Mouse (Mus musculus): ENCODE data around the gene Plch2. TPM values are rescaled to one million over a fixed set of nuclear protein-coding genes. Genes with fewer than 3 reads are reported as not detected.
A peak's percentile ranks its signal among the peaks of the same experiment; 100 is the strongest.

The Plch2 gene
- polyA plus RNA-seq, 1 experiment: not detected

DNA sequence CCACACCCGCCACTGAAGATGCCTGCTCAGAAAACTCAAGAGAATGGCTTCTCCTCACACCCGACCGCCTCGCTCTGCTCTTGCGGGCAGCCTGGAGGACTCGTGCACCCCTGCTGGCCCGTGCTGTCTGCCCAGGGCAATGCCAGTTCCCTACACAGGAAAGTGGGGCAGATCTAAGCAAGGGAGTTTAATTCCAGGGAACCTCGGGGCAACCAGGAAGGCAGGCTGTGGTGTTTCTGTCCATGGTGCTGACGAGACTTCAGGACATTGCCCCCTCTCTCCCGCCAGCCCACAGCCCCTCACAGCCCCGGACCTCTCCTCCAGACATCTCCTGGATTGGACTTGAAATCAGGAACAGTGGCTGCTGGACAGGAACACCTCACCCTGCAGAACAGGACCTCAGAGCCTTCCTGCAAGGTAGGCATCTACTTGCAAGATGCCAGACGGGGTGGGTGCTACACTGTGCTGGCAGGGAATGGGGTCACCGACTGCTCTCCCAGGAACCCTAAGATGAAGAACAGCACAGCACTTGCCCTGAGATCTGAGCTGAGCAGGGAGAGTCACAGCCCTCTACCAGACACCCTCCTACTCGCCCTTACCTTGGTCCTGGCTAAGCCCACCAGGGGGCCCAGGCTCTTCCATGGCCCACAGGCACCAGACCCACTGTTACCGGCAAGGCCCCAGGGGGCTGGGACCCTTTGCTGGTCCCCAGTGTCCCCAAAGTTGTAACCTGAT is 37.8 kb downstream of the Plch2 start:
- 43% methylated on average over 15 of the region's 15 CpGs for WGBS
- Histone ChIP-seq H3K4me1 (ENCODE audit: control insufficient read depth, insufficient read depth, low read length) (peaks cover 85% of the 10 kb centered on the region), H3K27ac (ENCODE audit: insufficient read depth, low read depth, low read length) (no peak overlapping the region), H3K4me3 (ENCODE audit: insufficient read depth, low read depth, low read length) (peak overlapping the region; percentile 28)
- no peak; the same call in 1 of the 2 replicates for TF ChIP-seq CTCF (IDR thresholded peaks at IDR 0.05; ENCODE audit: insufficient read depth, low read depth, low read length)
- no peak for TF ChIP-seq POLR2A (IDR thresholded peaks at IDR 0.05; ENCODE audit: insufficient read depth, low read depth, low read length)

GRCm38 (mm10) chr4:155018066-155018465 is 38.5 kb downstream of the Plch2 start:
- 86% methylated on average over 8 of the region's 8 CpGs for WGBS
- peak overlapping the region; percentile 28; the same call in 1 of the 2 replicates for H3K4me3 ChIP-seq (ENCODE audit: insufficient read depth, low read depth, low read length)
- H3K27ac ChIP-seq (ENCODE audit: insufficient read depth, low read depth, low read length): no peak overlapping the region

DNA sequence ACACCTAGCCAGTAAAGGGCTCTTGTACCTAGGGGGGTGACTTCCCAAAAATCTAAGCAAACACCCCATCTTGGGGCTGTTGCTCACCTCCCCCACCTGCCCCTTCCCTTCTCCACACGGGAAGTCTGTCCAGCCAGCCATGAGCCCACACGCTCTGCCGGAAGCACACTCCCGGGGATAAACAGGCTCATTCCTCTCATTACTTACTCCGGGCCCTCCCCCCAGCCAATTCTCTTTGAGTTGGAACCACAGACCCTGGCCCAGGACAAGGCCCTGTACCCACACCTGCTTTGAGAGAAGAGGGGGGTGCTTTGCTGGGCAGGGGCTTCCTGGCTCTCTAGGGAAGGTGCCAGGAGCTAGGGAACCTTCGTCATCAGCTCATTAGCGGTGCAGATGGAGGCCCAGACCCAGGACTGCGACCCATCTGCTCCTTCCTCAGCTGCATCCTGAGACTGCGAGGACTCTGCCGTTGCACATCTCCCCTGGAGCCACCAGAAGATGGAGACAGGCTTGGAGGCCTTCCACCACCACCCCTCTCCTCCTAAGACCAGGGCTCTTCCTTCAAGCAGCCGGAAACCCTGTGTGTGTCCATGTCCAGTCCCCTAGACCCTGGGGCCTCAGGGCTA is 39.2 kb downstream of the Plch2 start:
- 73% methylated on average over 11 of the region's 11 CpGs for WGBS
- no peak for TF ChIP-seq POLR2A (IDR thresholded peaks at IDR 0.05; ENCODE audit: insufficient read depth, low read depth, low read length)
- no peak for TF ChIP-seq CTCF (IDR thresholded peaks at IDR 0.05; ENCODE audit: insufficient read depth, low read depth, low read length)
- H3K4me1 ChIP-seq (ENCODE audit: control insufficient read depth, insufficient read depth, low read length): peaks cover 79% of the 10 kb centered on the region
- H3K27ac ChIP-seq (ENCODE audit: insufficient read depth, low read depth, low read length): no peak overlapping the region
- no peak overlapping the region for H3K4me3 ChIP-seq (ENCODE audit: insufficient read depth, low read depth, low read length)

More at GRCm38 (mm10) chr4:155018066-155018465, 38.5 kb downstream of the Plch2 start:
- H3K4me1 ChIP-seq (ENCODE audit: control insufficient read depth, insufficient read depth, low read length): peaks cover 83% of the 10 kb centered on the region
- TF ChIP-seq CTCF (IDR thresholded peaks at IDR 0.05; ENCODE audit: insufficient read depth, low read depth, low read length): no peak
- no peak for TF ChIP-seq POLR2A (IDR thresholded peaks at IDR 0.05; ENCODE audit: insufficient read depth, low read depth, low read length)

DNA sequence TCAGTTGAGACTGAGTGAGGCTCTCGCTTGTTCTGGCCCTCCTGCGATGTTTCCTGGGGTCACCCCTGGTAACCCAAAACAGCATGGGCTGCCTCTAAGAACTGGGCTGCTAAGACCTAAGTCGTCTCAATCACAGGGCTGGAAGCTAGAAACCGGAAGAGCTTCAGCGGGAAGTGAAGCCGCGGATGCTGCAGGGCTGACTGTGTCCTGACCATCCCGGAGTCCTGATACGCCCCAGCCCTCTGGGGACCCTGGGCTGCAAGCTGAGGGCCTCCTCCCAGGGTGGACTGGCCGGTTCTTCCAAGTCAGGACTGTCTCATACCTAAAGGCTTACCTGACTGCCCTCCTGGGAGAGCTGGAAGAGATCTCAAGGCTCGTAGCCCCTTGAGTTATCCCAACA is 39.8 kb downstream of the Plch2 start:
- H3K4me1 ChIP-seq (ENCODE audit: control insufficient read depth, insufficient read depth, low read length): peaks cover 81% of the 10 kb centered on the region
- no peak for TF ChIP-seq POLR2A (IDR thresholded peaks at IDR 0.05; ENCODE audit: insufficient read depth, low read depth, low read length)
- no peak for TF ChIP-seq CTCF (IDR thresholded peaks at IDR 0.05; ENCODE audit: insufficient read depth, low read depth, low read length)
- no peak overlapping the region for H3K27ac ChIP-seq (ENCODE audit: insufficient read depth, low read depth, low read length)
- no peak overlapping the region for H3K4me3 ChIP-seq (ENCODE audit: insufficient read depth, low read depth, low read length)
- 84% methylated on average over 11 of the region's 11 CpGs for WGBS

DNA sequence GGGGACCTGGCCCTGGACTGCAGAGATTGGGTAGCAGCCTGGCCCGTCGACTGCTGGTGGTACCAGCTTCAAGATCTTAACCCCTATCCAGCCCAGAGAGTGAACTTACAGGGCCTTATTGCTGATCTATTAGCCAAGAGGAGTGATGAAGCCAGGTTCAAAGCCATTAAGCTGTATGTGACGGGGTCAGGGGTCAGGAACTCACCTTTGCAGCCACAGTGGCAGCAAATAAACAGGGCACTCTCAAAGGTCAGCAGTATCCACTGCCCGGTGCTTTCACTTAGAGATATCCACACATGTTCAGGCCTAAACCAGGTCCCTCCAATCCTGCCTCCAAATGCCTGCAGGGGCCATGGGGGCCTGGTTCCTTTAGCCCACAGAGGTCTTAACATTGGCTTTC is 41.0 kb downstream of the Plch2 start:
- 94% methylated on average over 4 of the region's 4 CpGs for WGBS
- H3K4me1 ChIP-seq (ENCODE audit: control insufficient read depth, insufficient read depth, low read length): peaks cover 81% of the 10 kb centered on the region
- TF ChIP-seq CTCF (IDR thresholded peaks at IDR 0.05; ENCODE audit: insufficient read depth, low read depth, low read length) (no peak), POLR2A (IDR thresholded peaks at IDR 0.05; ENCODE audit: insufficient read depth, low read depth, low read length) (no peak)
- H3K27ac ChIP-seq (ENCODE audit: insufficient read depth, low read depth, low read length): no peak overlapping the region
- H3K4me3 ChIP-seq (ENCODE audit: insufficient read depth, low read depth, low read length): no peak overlapping the region

- Histone ChIP-seq H3K4me3 (ENCODE audit: insufficient read depth, low read depth, low read length) (no peak overlapping the region), H3K27ac (ENCODE audit: insufficient read depth, low read depth, low read length) (no peak overlapping the region), H3K4me1 (ENCODE audit: control insufficient read depth, insufficient read depth, low read length) (peaks cover 78% of the 10 kb centered on the region)
- 75% methylated on average over 12 of the region's 12 CpGs for WGBS
- TF ChIP-seq POLR2A (IDR thresholded peaks at IDR 0.05; ENCODE audit: insufficient read depth, low read depth, low read length) (no peak), CTCF (IDR thresholded peaks at IDR 0.05; ENCODE audit: insufficient read depth, low read depth, low read length) (no peak)
Measured at GRCm38 (mm10) chr4:155014791-155015190, 41.8 kb downstream of the Plch2 start.

DNA sequence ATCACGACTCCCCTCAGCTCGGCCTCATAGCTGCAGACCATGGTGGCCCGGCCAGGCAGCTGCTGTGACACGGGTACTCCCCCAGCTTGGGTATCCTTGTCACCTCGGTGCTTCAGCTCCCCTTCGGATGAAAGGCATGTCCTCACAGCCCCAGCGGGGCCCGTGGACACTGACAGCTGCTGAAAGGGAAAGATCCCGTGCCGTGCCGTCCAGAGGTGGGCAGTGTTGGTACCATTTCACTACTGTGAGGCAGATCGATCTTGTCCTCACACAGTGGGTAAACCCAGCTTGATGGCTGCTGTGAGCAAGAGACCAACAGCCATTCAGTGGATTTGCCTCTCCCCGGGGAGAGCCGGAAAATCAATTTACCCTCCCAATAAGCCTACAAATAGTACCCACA is 42.3 kb downstream of the Plch2 start:
- H3K27ac ChIP-seq (ENCODE audit: insufficient read depth, low read depth, low read length): no peak overlapping the region

DNA sequence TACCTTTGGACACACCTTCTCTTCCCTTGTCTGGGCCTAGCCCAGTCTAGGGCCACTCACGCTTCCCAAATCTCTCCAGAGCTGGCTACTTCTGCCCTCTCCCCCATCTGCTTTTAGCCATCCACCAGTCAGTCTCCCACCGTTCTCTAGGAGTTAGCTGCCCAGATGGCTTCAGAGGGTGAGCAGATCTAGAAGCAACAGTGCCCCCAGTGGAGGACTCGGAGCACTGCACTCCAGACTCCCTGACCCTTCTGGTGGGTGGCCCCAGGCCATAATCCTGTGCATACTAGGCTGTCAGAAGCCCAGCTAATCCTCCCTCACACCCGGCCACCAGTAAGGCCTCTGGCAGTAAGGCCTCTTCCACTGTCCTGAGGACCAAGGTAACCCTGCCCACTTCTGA is 43.8 kb downstream of the Plch2 start:
- H3K4me3 ChIP-seq (ENCODE audit: insufficient read depth, low read depth, low read length): no peak overlapping the region
- WGBS: 21% methylated on average over 4 of the region's 4 CpGs
- no peak overlapping the region for H3K27ac ChIP-seq (ENCODE audit: insufficient read depth, low read depth, low read length)
- H3K4me1 ChIP-seq (ENCODE audit: control insufficient read depth, insufficient read depth, low read length): peaks cover 63% of the 10 kb centered on the region
- TF ChIP-seq POLR2A (IDR thresholded peaks at IDR 0.05; ENCODE audit: insufficient read depth, low read depth, low read length): no peak
- peak; percentile 72; the same call in 1 of the 2 replicates for TF ChIP-seq CTCF (IDR thresholded peaks at IDR 0.05; ENCODE audit: insufficient read depth, low read depth, low read length)

More for the DNA sequence above, 42.3 kb downstream of the Plch2 start:
- TF ChIP-seq POLR2A (IDR thresholded peaks at IDR 0.05; ENCODE audit: insufficient read depth, low read depth, low read length): no peak
- no peak for TF ChIP-seq CTCF (IDR thresholded peaks at IDR 0.05; ENCODE audit: insufficient read depth, low read depth, low read length)
- 78% methylated on average over 14 of the region's 14 CpGs for WGBS
- Histone ChIP-seq H3K4me1 (ENCODE audit: control insufficient read depth, insufficient read depth, low read length) (peaks cover 75% of the 10 kb centered on the region), H3K4me3 (ENCODE audit: insufficient read depth, low read depth, low read length) (no peak overlapping the region)

- Histone ChIP-seq H3K27ac (ENCODE audit: insufficient read depth, low read depth, low read length) (no peak overlapping the region), H3K4me1 (ENCODE audit: control insufficient read depth, insufficient read depth, low read length) (peaks cover 57% of the 10 kb centered on the region), H3K4me3 (ENCODE audit: insufficient read depth, low read depth, low read length) (no peak overlapping the region)
- 68% methylated on average over 2 of the region's 2 CpGs for WGBS
- no peak for TF ChIP-seq CTCF (IDR thresholded peaks at IDR 0.05; ENCODE audit: insufficient read depth, low read depth, low read length)
- TF ChIP-seq POLR2A (IDR thresholded peaks at IDR 0.05; ENCODE audit: insufficient read depth, low read depth, low read length): no peak
Measured at GRCm38 (mm10) chr4:155012115-155012514, 44.5 kb downstream of the Plch2 start.

All from olfactory bulb, adult 2 months (tissue).